11 mouse cellular contexts compared by ENCODE assay signal in the genomic region with DNA sequence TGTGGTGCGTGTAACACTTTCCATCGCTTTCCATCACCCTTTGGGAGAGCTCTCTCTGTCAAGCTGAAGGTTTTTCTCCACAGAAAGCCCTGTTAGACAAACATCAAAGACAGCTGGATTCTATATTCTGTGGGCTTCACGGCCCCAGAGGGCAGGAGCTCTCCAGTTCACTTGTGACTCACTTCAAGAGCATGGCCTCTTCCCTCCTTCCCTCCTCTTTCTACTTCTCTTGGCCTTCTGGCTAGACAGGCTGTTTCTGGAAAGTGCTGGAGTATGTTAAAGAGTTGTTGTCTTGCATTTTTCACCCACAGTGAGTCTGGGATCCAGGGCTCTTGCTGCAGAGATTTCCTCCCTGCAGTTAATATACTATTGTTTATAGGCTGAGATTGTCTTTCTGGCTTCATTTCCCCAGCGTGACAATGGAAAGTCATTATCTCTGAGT.
DNase-seq lines count a peak whose midpoint lies in the region; ATAC-seq and TF ChIP-seq lines count a peak whose summit lies in the region.
"Had no signal": no experiment of that assay in that cellular context is flagged by ENCODE, and none has a peak within 500 bp of the region (broad histone marks: within the 10 kb centered on the region; RNA-seq: fewer than 3 reads in every experiment).

No protein-coding gene starts in this region.

- DNase-seq in embryo, embryonic 9.5 days (ENCODE audit: extremely low spot score) = peak; percentile 6
- no peak for DNase-seq in embryo, embryonic 10 days (ENCODE audit: low spot score)
- no peak for DNase-seq in kidney, adult 8-10 months
- no peak for DNase-seq in thymus, postnatal 36 days
- DNase-seq: cerebellum, postnatal 10 days had no signal

- 31% methylated on average over 4 of the region's 4 CpGs for WGBS in kidney, embryonic 16.5 days
- WGBS in neural tube, embryonic 14.5 days = 59% methylated on average over 4 of the region's 4 CpGs

- H3K27ac ChIP-seq in kidney, embryonic 16.5 days (ENCODE audit: low read length) = peak overlapping the region; percentile 59
- peak overlapping the region; percentile 93 for H3K27ac ChIP-seq in embryonic fibroblast, embryonic 13.5 days (ENCODE audit: insufficient read depth, low read length)
- H3K27ac ChIP-seq in neural tube, embryonic 14.5 days (ENCODE audit: low read depth, low read length) = peak overlapping the region; percentile 13; the same call in 1 of the 2 replicates
- H3K27ac ChIP-seq: limb, embryonic 12.5 days; macrophage had no signal

- H3K36me3 ChIP-seq in kidney, embryonic 16.5 days (ENCODE audit: insufficient read depth, low read length) = no peaks in the 10 kb centered on the region
- H3K36me3 ChIP-seq in neural tube, embryonic 14.5 days (ENCODE audit: control insufficient read depth, insufficient read depth, low read length) = no peaks in the 10 kb centered on the region
- H3K36me3 ChIP-seq: limb, embryonic 12.5 days had no signal

- H3K4me3 ChIP-seq in kidney, embryonic 16.5 days (ENCODE audit: low read length) = no peak overlapping the region
- no peak overlapping the region for H3K4me3 ChIP-seq in embryonic fibroblast, embryonic 13.5 days (ENCODE audit: insufficient read depth, low read length)
- no peak overlapping the region for H3K4me3 ChIP-seq in neural tube, embryonic 14.5 days (ENCODE audit: low read depth, low read length)
- H3K4me3 ChIP-seq: limb, embryonic 12.5 days had no signal

- H3K9me3 ChIP-seq in kidney, embryonic 16.5 days (ENCODE audit: low read length) = no peaks in the 10 kb centered on the region
- no peaks in the 10 kb centered on the region for H3K9me3 ChIP-seq in neural tube, embryonic 14.5 days (ENCODE audit: control insufficient read depth, low read length)
- H3K9me3 ChIP-seq: limb, embryonic 12.5 days had no signal

- no peak overlapping the region for H3K9ac ChIP-seq in kidney, embryonic 16.5 days (replicated peaks; ENCODE audit: low read length)
- no peak overlapping the region for H3K9ac ChIP-seq in neural tube, embryonic 14.5 days (replicated peaks; ENCODE audit: low read depth, low read length)
- H3K9ac ChIP-seq: limb, embryonic 12.5 days had no signal

- TF ChIP-seq CTCF in embryonic fibroblast, embryonic 13.5 days (IDR thresholded peaks at IDR 0.05; ENCODE audit: borderline replicate concordance, insufficient read depth, low read length) = no peak

- peak; percentile 90 for ATAC-seq in kidney, embryonic 16.5 days (ENCODE audit: low FRiP score, low TSS enrichment)
- ATAC-seq in neural tube, embryonic 14.5 days (ENCODE audit: low read depth) = no peak
- ATAC-seq in frontal cortex, adult (ENCODE audit: low TSS enrichment) = no peak

- TF ChIP-seq POLR2A in embryonic fibroblast, embryonic 13.5 days (IDR thresholded peaks at IDR 0.05; ENCODE audit: low read depth, low read length) = no peak

- H3K4me1 ChIP-seq in kidney, embryonic 16.5 days (ENCODE audit: insufficient read depth, low read length) = peaks cover 22% of the 10 kb centered on the region
- peaks cover 9% of the 10 kb centered on the region for H3K4me1 ChIP-seq in embryonic fibroblast, embryonic 13.5 days (ENCODE audit: control insufficient read depth, insufficient read depth, low read length)
- peaks cover 10% of the 10 kb centered on the region for H3K4me1 ChIP-seq in neural tube, embryonic 14.5 days (ENCODE audit: control insufficient read depth, insufficient read depth, low read length)

- H3K4me2 ChIP-seq in kidney, embryonic 16.5 days (replicated peaks; ENCODE audit: low read depth, low read length) = no peak overlapping the region
- no peak overlapping the region for H3K4me2 ChIP-seq in neural tube, embryonic 14.5 days (ENCODE audit: low read depth, low read length)
- H3K4me2 ChIP-seq: limb, embryonic 12.5 days had no signal

- no peaks in the 10 kb centered on the region for H3K27me3 ChIP-seq in kidney, embryonic 16.5 days (ENCODE audit: insufficient read depth, low read length)
- no peaks in the 10 kb centered on the region for H3K27me3 ChIP-seq in neural tube, embryonic 14.5 days (ENCODE audit: control insufficient read depth, insufficient read depth, low read length)
- H3K27me3 ChIP-seq: limb, embryonic 12.5 days had no signal

Comparison
In these comparisons a context has a peak if more than half of its experiments do, and no peak if none do; other contexts are left out.
1. H3K27ac ChIP-seq: peak in every context shown above with its lines; median percentile 93 in embryonic fibroblast, embryonic 13.5 days; 59 in kidney, embryonic 16.5 days; 13 in neural tube, embryonic 14.5 days.